Mouse (Mus musculus) adrenal gland, adult 18-20 months (tissue): Measurements from ENCODE around the gene Hsp90aa1. TPM values are rescaled to one million over a fixed set of nuclear protein-coding genes. Genes with fewer than 3 reads are reported as not detected.
A peak's percentile ranks its signal among the peaks of the same experiment; 100 is the strongest.
"Not testable (repeated sequence)": the region's sequence is repeated elsewhere in the genome, so short reads cannot be mapped to it uniquely, and the experiment has no call there.

Source experiments
- DNase-seq, 2 experiments: peaks; one replicate each; pipeline ENCODE4 v3.0.0; 2021 to 2022; ENCODE audit warnings: low spot score in 2 of 2
- long read RNA-seq, 2 experiments: library from polyadenylated mRNA; stranded (forward); transcript quantifications; one replicate each; pipeline ENCODE4 v2.0.0; 2021
- total RNA-seq, 2 experiments: library from RNA; stranded (reverse); gene quantifications; 1 replicate in 1 of 2; 2 replicates in 1 of 2; pipeline ENCODE4 v1.2.3; 2021

Gene Hsp90aa1
- 1,000 to 10,000 TPM; 1,046 to 1,696 TPM for total RNA-seq
- long read RNA-seq, experiment 1, transcript Hsp90aa1-202 (11 exons, 3,281 nt) = major isoform, 538 of 617 reads
- long read RNA-seq, experiment 1, partial matches to known transcripts = 68 of 617 reads
- long read RNA-seq, experiment 1, other reads (novel, unspliced or antisense) = 9 of 617 reads
- long read RNA-seq, experiment 2, transcript Hsp90aa1-206 (3 exons, 924 nt) = minor isoform, 5 of 478 reads
- long read RNA-seq, experiment 2, transcript Hsp90aa1-202 (11 exons, 3,281 nt) = major isoform, 160 of 478 reads
- long read RNA-seq, experiment 2, partial matches to known transcripts = 305 of 478 reads
- long read RNA-seq, experiment 2, other reads (novel, unspliced or antisense) = 8 of 478 reads

GRCm38 (mm10) chr12:110702556-110702955 lies at the start of gene Hsp90aa1:
Gene Hsp90aa1 (minus strand): TSS chr12:110702728.
- DNase-seq = no peak

- DNase-seq = no peak
Observed at GRCm38 (mm10) chr12:110750770-110751439, 48.4 kb upstream of the Hsp90aa1 start.

- peak; percentile 50 to 51 for DNase-seq
Observed at GRCm38 (mm10) chr12:110738158-110738921, 35.8 kb upstream of the Hsp90aa1 start.

- peak; percentile 99 to 100 for DNase-seq
Observed at GRCm38 (mm10) chr12:110737170-110738157, 34.9 kb upstream of the Hsp90aa1 start, which contains the start of gene Wdr20. Gene Wdr20 (plus strand): TSS chr12:110737944.

- DNase-seq = no peak
Observed at GRCm38 (mm10) chr12:110736641-110737040, 34.1 kb upstream of the Hsp90aa1 start.

GRCm38 (mm10) chr12:110733254-110733653 lies 30.7 kb upstream of the Hsp90aa1 start:
- not testable (repeated sequence) for DNase-seq

GRCm38 (mm10) chr12:110726428-110726827 lies 23.9 kb upstream of the Hsp90aa1 start:
- DNase-seq = no peak

GRCm38 (mm10) chr12:110725489-110725888 lies 23.0 kb upstream of the Hsp90aa1 start:
- no peak for DNase-seq

- DNase-seq = no peak
Observed at GRCm38 (mm10) chr12:110725051-110725450, 22.5 kb upstream of the Hsp90aa1 start.

- no peak for DNase-seq
Observed at GRCm38 (mm10) chr12:110716004-110716403, 13.5 kb upstream of the Hsp90aa1 start.

- DNase-seq = no peak
Observed at GRCm38 (mm10) chr12:110714215-110714614, 11.7 kb upstream of the Hsp90aa1 start.

GRCm38 (mm10) chr12:110713784-110714183 lies 11.3 kb upstream of the Hsp90aa1 start:
- no peak for DNase-seq

GRCm38 (mm10) chr12:110711270-110711669 lies 8.7 kb upstream of the Hsp90aa1 start:
- no peak for DNase-seq

- DNase-seq = no peak
Observed at GRCm38 (mm10) chr12:110707451-110707850, 4.9 kb upstream of the Hsp90aa1 start.

GRCm38 (mm10) chr12:110706337-110707231 lies 4.1 kb upstream of the Hsp90aa1 start:
- peak; percentile 55 to 60 for DNase-seq

- not testable (repeated sequence) for DNase-seq
Observed at GRCm38 (mm10) chr12:110705419-110705818, 2.9 kb upstream of the Hsp90aa1 start.

GRCm38 (mm10) chr12:110703682-110704081 lies 1.2 kb upstream of the Hsp90aa1 start:
- no peak for DNase-seq

- peak; percentile 92 for DNase-seq
Observed at GRCm38 (mm10) chr12:110703008-110703471, 512 bp upstream of the Hsp90aa1 start.

- not testable (repeated sequence) for DNase-seq
Observed at GRCm38 (mm10) chr12:110701363-110701762, 1.2 kb downstream of the Hsp90aa1 start.
